Mouse (Mus musculus) CH12.LX (cell line): Measurements from ENCODE around the gene Tmem191c.

Experiments used
- CHD2 ChIP-seq: IDR thresholded peaks from 2 replicates; pipeline ENCODE4 v1.6.1; 2011; ENCODE audit warnings: low read length, improper control_type of control experiment
- CTCF ChIP-seq, 2 experiments: IDR thresholded peaks in 1 of 2; conservative IDR thresholded peaks in 1 of 2; 2 replicates each; pipeline ENCODE4 v1.5.1; 2011 to 2012; ENCODE audit warnings: low read depth in 2 of 2, low read length in 2 of 2, improper control_type of control experiment in 1 of 2, inconsistent platforms in 1 of 2, mild to moderate bottlenecking in 1 of 2, moderate library complexity in 1 of 2
- MAZ ChIP-seq: IDR thresholded peaks from 2 replicates; pipeline ENCODE4 v1.6.1; 2012; ENCODE audit warnings: low read depth, mild to moderate bottlenecking, inconsistent platforms, low read length, improper control_type of control experiment, moderate library complexity
- MEF2A ChIP-seq: IDR thresholded peaks from 2 replicates; pipeline ENCODE4 v1.6.1; 2014; ENCODE audit warnings: low read depth, mild to moderate bottlenecking, inconsistent platforms, low read length, improper control_type of control experiment, borderline replicate concordance
- MYC ChIP-seq: IDR thresholded peaks from 2 replicates; pipeline ENCODE4 v1.6.1; 2011; ENCODE audit warnings: low read depth, mild to moderate bottlenecking, improper control_type of control experiment, low read length
- POLR2A ChIP-seq: IDR thresholded peaks from 2 replicates; pipeline ENCODE4 v1.6.1; 2011; ENCODE audit warnings: low read depth, mild to moderate bottlenecking, improper control_type of control experiment, low read length
- RCOR1 ChIP-seq: conservative IDR thresholded peaks from 2 replicates; pipeline ENCODE4 v1.6.1; 2012; ENCODE audit warnings: low read depth, mild to moderate bottlenecking, inconsistent platforms, low read length, improper control_type of control experiment
- TCF12 ChIP-seq: IDR thresholded peaks from 2 replicates; pipeline ENCODE4 v1.6.1; 2014; ENCODE audit warnings: low read depth, mild to moderate bottlenecking, inconsistent platforms, low read length, improper control_type of control experiment
- ZC3H11A ChIP-seq: IDR thresholded peaks from 2 replicates; pipeline ENCODE4 v1.6.1; 2012; ENCODE audit warnings: low read depth, mild to moderate bottlenecking, inconsistent platforms, low read length, improper control_type of control experiment

DNA sequence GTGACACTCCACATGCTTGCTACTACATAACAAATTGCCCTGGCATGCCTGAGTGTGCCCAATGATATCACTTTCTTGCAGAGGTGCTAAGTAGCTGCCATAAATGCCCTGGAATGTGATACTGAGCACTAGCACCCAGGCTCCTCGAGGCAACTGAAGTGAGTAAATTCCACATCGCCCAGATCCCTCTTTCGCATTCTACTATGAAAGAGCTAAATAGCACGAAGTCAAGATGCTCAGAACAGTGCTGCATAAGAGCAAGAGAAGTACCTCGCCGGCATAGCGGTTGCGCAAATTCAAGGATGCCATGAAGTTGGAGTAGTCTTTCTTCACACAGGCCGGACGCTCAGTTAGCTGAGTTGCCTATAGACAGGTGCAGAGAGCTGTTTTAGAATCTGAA, 33.2 kb downstream of the Tmem191c start:
- TF ChIP-seq MAZ (no peak), CTCF (conservative IDR thresholded peaks at IDR 0.05 in 1 of 2, IDR thresholded peaks at IDR 0.05 in 1 of 2; ENCODE audit: low read depth in 2 of 2, low read length in 2 of 2) (no peak), POLR2A (no peak), CHD2 (no peak), MEF2A (no peak), RCOR1 (no peak), TCF12 (no peak), MYC (no peak), ZC3H11A (no peak)
